34 mouse cellular contexts compared by ENCODE assay signal in the genomic region with DNA sequence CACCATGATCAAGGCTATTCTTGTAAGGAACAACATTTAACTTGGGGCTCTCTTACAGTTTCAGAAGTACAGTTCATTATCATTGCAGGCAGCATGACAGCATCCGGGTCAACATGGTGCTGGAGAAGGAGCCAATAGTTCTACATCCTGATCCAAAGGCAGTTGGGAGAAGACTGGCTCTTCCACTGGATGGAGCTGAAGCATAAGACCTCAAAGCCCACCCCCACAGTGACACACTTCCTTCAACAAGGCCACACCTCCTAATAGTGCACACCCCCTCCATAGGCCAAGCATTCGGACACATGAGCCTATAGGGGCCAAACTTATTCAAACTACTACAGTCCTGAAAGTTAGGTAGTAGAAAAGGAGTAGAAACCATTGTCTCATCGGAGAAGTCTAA.
"Had no signal": no experiment of that assay in that cellular context is flagged by ENCODE, and none has a peak within 500 bp of the region (broad histone marks: within the 10 kb centered on the region; RNA-seq: fewer than 3 reads in every experiment).

No protein-coding gene starts in this region.

- H3K27ac ChIP-seq: heart, embryonic 10.5 days; heart, embryonic 13.5 days; heart, embryonic 15.5 days; hindbrain, embryonic 10.5 days; hindbrain, embryonic 12.5 days; hindbrain, embryonic 13.5 days; hindbrain, embryonic 14.5 days; hindbrain, embryonic 15.5 days; hindbrain, postnatal 0 days; intestine, embryonic 15.5 days; kidney, embryonic 15.5 days; kidney, postnatal 0 days; layer of hippocampus, adult 2 months; left cerebral cortex, adult 2 months had no signal

- H3K9ac ChIP-seq: heart, embryonic 12.5 days; heart, embryonic 13.5 days; heart, embryonic 15.5 days; hindbrain, embryonic 12.5 days; hindbrain, embryonic 13.5 days; hindbrain, embryonic 14.5 days; hindbrain, embryonic 15.5 days; intestine, embryonic 15.5 days; kidney, embryonic 15.5 days had no signal

- H3K36me3 ChIP-seq: heart, embryonic 12.5 days; heart, embryonic 13.5 days; heart, embryonic 15.5 days; intestine, embryonic 15.5 days; kidney, embryonic 15.5 days had no signal

- H3K4me2 ChIP-seq: heart, embryonic 12.5 days; heart, embryonic 13.5 days; heart, embryonic 15.5 days; hindbrain, embryonic 12.5 days; hindbrain, embryonic 13.5 days; hindbrain, embryonic 14.5 days; hindbrain, embryonic 15.5 days; intestine, embryonic 15.5 days; kidney, embryonic 15.5 days had no signal

- H3K4me3 ChIP-seq: heart, embryonic 10.5 days; heart, embryonic 12.5 days; heart, embryonic 13.5 days; heart, embryonic 15.5 days; hindbrain, embryonic 10.5 days; hindbrain, embryonic 12.5 days; hindbrain, embryonic 13.5 days; hindbrain, embryonic 15.5 days; intestine, embryonic 15.5 days; kidney, embryonic 15.5 days; layer of hippocampus, adult 2 months; left cerebral cortex, adult 2 months had no signal

- DNase-seq: heart, postnatal 10 days; heart, postnatal 14 days; heart, postnatal 36 days; heart, postnatal 4 days; kidney, adult 11 months; kidney, adult 18-20 months; kidney, adult 2 months; kidney, adult 8-10 months; kidney, adult 9 months; kidney, postnatal 10 days; kidney, postnatal 14 days; kidney, postnatal 25 days; kidney, postnatal 36 days; kidney, postnatal 4 days; layer of hippocampus, adult 9-11 months; layer of hippocampus, postnatal 36 days had no signal

- H3K4me1 ChIP-seq: intestine, embryonic 15.5 days; kidney, embryonic 15.5 days had no signal

- H3K27me3 ChIP-seq: heart, embryonic 12.5 days; heart, embryonic 13.5 days; heart, embryonic 15.5 days; hindbrain, embryonic 12.5 days; hindbrain, embryonic 13.5 days; hindbrain, embryonic 15.5 days; intestine, embryonic 15.5 days; kidney, embryonic 15.5 days had no signal

- H3K9me3 ChIP-seq: heart, embryonic 10.5 days; heart, embryonic 13.5 days; heart, embryonic 15.5 days; hindbrain, embryonic 10.5 days; hindbrain, embryonic 12.5 days; hindbrain, embryonic 13.5 days; hindbrain, embryonic 15.5 days; intestine, embryonic 15.5 days; kidney, embryonic 15.5 days had no signal

- ATAC-seq: hindbrain, embryonic 16.5 days; hindbrain, postnatal 0 days; inflammation-experienced regulatory T-cells, adult 6 months; intestine, embryonic 15.5 days; intestine, postnatal 0 days had no signal
